Mouse (Mus musculus): ENCODE measurements around the gene Rhod.
"Not testable (repeated sequence)": the region's sequence is repeated elsewhere in the genome, so short reads cannot be mapped to it uniquely, and the experiment has no call there.

Gene Rhod

GRCm38 (mm10) chr19:4382303-4382702 lies 56.9 kb downstream of the Rhod start:
- in situ Hi-C loops (cut with MboI; ENCODE audit: low pct_unique_long_range_greater_than_20kb in 1 of 2, low sequenced_read_pairs in 2 of 2, unreplicated experiment in 1 of 2) = not testable (repeated sequence)
